Mouse (Mus musculus): ENCODE results near the gene 4930435E12Rik. TPM values are rescaled to one million over a fixed set of nuclear protein-coding genes. Genes with fewer than 3 reads are reported as not detected.

Gene 4930435E12Rik
- polyA plus RNA-seq, 1 experiment = not detected

GRCm38 (mm10) chr16:38772906-38773496 lies 55.5 kb downstream of the 4930435E12Rik start:
- H3K36me3 ChIP-seq (replicated peaks; ENCODE audit: low read length) = no peaks in the 10 kb centered on the region
- no peaks in the 10 kb centered on the region for H3K4me1 ChIP-seq
- no peaks in the 10 kb centered on the region for H3K9me3 ChIP-seq
- TF ChIP-seq FLI1 (IDR thresholded peaks at IDR 0.05; ENCODE audit: low read length) (no peak), GATA1 (IDR thresholded peaks at IDR 0.05; ENCODE audit: borderline replicate concordance, low read length) (no peak)
- peaks cover 16% of the 10 kb centered on the region for H3K27me3 ChIP-seq (replicated peaks)
- H3K4me3 ChIP-seq (replicated peaks) = no peak overlapping the region

GRCm38 (mm10) chr16:38771145-38771544 lies 57.4 kb downstream of the 4930435E12Rik start:
- no peak overlapping the region for H3K4me3 ChIP-seq (replicated peaks)

GRCm38 (mm10) chr16:38769529-38769928 lies 59.0 kb downstream of the 4930435E12Rik start:
- TF ChIP-seq FLI1 (IDR thresholded peaks at IDR 0.05; ENCODE audit: low read length) (no peak), GATA1 (IDR thresholded peaks at IDR 0.05; ENCODE audit: borderline replicate concordance, low read length) (no peak)
- no peak overlapping the region for H3K4me3 ChIP-seq (replicated peaks)
- no peaks in the 10 kb centered on the region for H3K4me1 ChIP-seq
- no peaks in the 10 kb centered on the region for H3K36me3 ChIP-seq (replicated peaks; ENCODE audit: low read length)
- no peaks in the 10 kb centered on the region for H3K9me3 ChIP-seq
- H3K27me3 ChIP-seq (replicated peaks) = peaks cover 14% of the 10 kb centered on the region

More at GRCm38 (mm10) chr16:38771145-38771544, 57.4 kb downstream of the 4930435E12Rik start:
- Histone ChIP-seq H3K27me3 (replicated peaks) (peaks cover 14% of the 10 kb centered on the region), H3K9me3 (no peaks in the 10 kb centered on the region), H3K4me1 (no peaks in the 10 kb centered on the region), H3K36me3 (replicated peaks; ENCODE audit: low read length) (no peaks in the 10 kb centered on the region)
- TF ChIP-seq FLI1 (IDR thresholded peaks at IDR 0.05; ENCODE audit: low read length) (no peak), GATA1 (IDR thresholded peaks at IDR 0.05; ENCODE audit: borderline replicate concordance, low read length) (no peak)

GRCm38 (mm10) chr16:38768386-38768785 lies 60.2 kb downstream of the 4930435E12Rik start:
- H3K27me3 ChIP-seq (replicated peaks) = peaks cover 14% of the 10 kb centered on the region
- H3K36me3 ChIP-seq (replicated peaks; ENCODE audit: low read length) = no peaks in the 10 kb centered on the region
- no peak overlapping the region for H3K4me3 ChIP-seq (replicated peaks)
- H3K9me3 ChIP-seq = no peaks in the 10 kb centered on the region
- H3K4me1 ChIP-seq = no peaks in the 10 kb centered on the region; the same call in 1 of the 2 replicates
- TF ChIP-seq FLI1 (IDR thresholded peaks at IDR 0.05; ENCODE audit: low read length) = no peak

GRCm38 (mm10) chr16:38767761-38768160 lies 60.8 kb downstream of the 4930435E12Rik start:
- no peak for TF ChIP-seq FLI1 (IDR thresholded peaks at IDR 0.05; ENCODE audit: low read length)
- TF ChIP-seq GATA1 (IDR thresholded peaks at IDR 0.05; ENCODE audit: borderline replicate concordance, low read length) = no peak
- H3K4me1 ChIP-seq = no peaks in the 10 kb centered on the region; the same call in 1 of the 2 replicates
- no peak overlapping the region for H3K4me3 ChIP-seq (replicated peaks)
- H3K36me3 ChIP-seq (replicated peaks; ENCODE audit: low read length) = no peaks in the 10 kb centered on the region
- peaks cover 11% of the 10 kb centered on the region for H3K27me3 ChIP-seq (replicated peaks)
- no peaks in the 10 kb centered on the region for H3K9me3 ChIP-seq

- H3K4me1 ChIP-seq = no peaks in the 10 kb centered on the region; the same call in 1 of the 2 replicates
- no peaks in the 10 kb centered on the region for H3K9me3 ChIP-seq
- no peak overlapping the region for H3K4me3 ChIP-seq (replicated peaks)
- TF ChIP-seq GATA1 (IDR thresholded peaks at IDR 0.05; ENCODE audit: borderline replicate concordance, low read length) = no peak
- no peak for TF ChIP-seq FLI1 (IDR thresholded peaks at IDR 0.05; ENCODE audit: low read length)
- H3K27me3 ChIP-seq (replicated peaks) = peaks cover 3% of the 10 kb centered on the region
- no peaks in the 10 kb centered on the region for H3K36me3 ChIP-seq (replicated peaks; ENCODE audit: low read length)
These were observed 61.9 kb downstream of the 4930435E12Rik start for GRCm38 (mm10) chr16:38766671-38767070.

- Histone ChIP-seq H3K4me3 (replicated peaks) (no peak overlapping the region), H3K36me3 (replicated peaks; ENCODE audit: low read length) (no peaks in the 10 kb centered on the region), H3K4me1 (peaks cover 8% of the 10 kb centered on the region; the same call in 1 of the 2 replicates), H3K9me3 (no peaks in the 10 kb centered on the region; the same call in 1 of the 2 replicates), H3K27me3 (replicated peaks) (peaks cover 3% of the 10 kb centered on the region)
- TF ChIP-seq FLI1 (IDR thresholded peaks at IDR 0.05; ENCODE audit: low read length) (no peak), GATA1 (IDR thresholded peaks at IDR 0.05; ENCODE audit: borderline replicate concordance, low read length) (no peak)
These were observed 65.0 kb downstream of the 4930435E12Rik start for GRCm38 (mm10) chr16:38763508-38763907.

GRCm38 (mm10) chr16:38762401-38762800 lies 66.1 kb downstream of the 4930435E12Rik start:
- Histone ChIP-seq H3K4me1 (peaks cover 11% of the 10 kb centered on the region; the same call in 1 of the 2 replicates), H3K9me3 (no peaks in the 10 kb centered on the region; the same call in 1 of the 2 replicates), H3K4me3 (replicated peaks) (no peak overlapping the region), H3K36me3 (replicated peaks; ENCODE audit: low read length) (no peaks in the 10 kb centered on the region), H3K27me3 (replicated peaks) (peaks cover 3% of the 10 kb centered on the region)
- TF ChIP-seq GATA1 (IDR thresholded peaks at IDR 0.05; ENCODE audit: borderline replicate concordance, low read length) (no peak), FLI1 (IDR thresholded peaks at IDR 0.05; ENCODE audit: low read length) (no peak)

Other genes starting within 250 kb of the 4930435E12Rik start
- gene Arhgap31, start 115.5 kb downstream of the 4930435E12Rik start, polyA plus RNA-seq (2012; ENCODE audit: insufficient read depth, low replicate concordance) = 0.58 TPM in 1 of 2 replicates, not detected in the other
- gene B4galt4, start 86.5 kb downstream of the 4930435E12Rik start, polyA plus RNA-seq (2012; ENCODE audit: insufficient read depth, low replicate concordance) = not detected in 2 replicates
- gene Upk1b, start 28.4 kb downstream of the 4930435E12Rik start, polyA plus RNA-seq (2012; ENCODE audit: insufficient read depth, low replicate concordance) = not detected in 2 replicates
- not detected in 2 replicates for gene Igsf11, start 63.9 kb upstream of the 4930435E12Rik start, polyA plus RNA-seq (2012; ENCODE audit: insufficient read depth, low replicate concordance)

Data from megakaryocyte, embryonic 14.5 days (primary cell).